Mouse (Mus musculus): ENCODE data around the gene Olfr353.

Gene Olfr353

GRCm38 (mm10) chr2:36892836-36893235 lies at the start of gene Olfr353:
Gene Olfr353 (minus strand): TSS chr2:36892936.
- DNase-seq, result no peak

GRCm38 (mm10) chr2:36936821-36937220 lies 44.1 kb upstream of the Olfr353 start, which contains the start of gene Olfr356:
Gene Olfr356 (plus strand): TSS chr2:36937121.
- DNase-seq, result no peak

GRCm38 (mm10) chr2:36928797-36929196 lies 36.1 kb upstream of the Olfr353 start, which contains the start of gene Olfr355:
Gene Olfr355 (minus strand): TSS chr2:36928897.
- DNase-seq, result no peak

GRCm38 (mm10) chr2:36905380-36905779 lies 12.6 kb upstream of the Olfr353 start, which contains the start of gene Olfr354:
Gene Olfr354 (plus strand): TSS chr2:36905680.
- DNase-seq, result no peak

- DNase-seq, result no peak
These were observed 4.4 kb upstream of the Olfr353 start for GRCm38 (mm10) chr2:36897114-36897513.

- no peak for DNase-seq
These were observed 24.6 kb downstream of the Olfr353 start, which contains the start of gene Olfr352 for GRCm38 (mm10) chr2:36868160-36868559. Gene Olfr352 (plus strand): TSS chr2:36868460.

GRCm38 (mm10) chr2:36862560-36862959 lies 30.2 kb downstream of the Olfr353 start, which contains the start of gene Olfr351:
Gene Olfr351 (minus strand): TSS chr2:36862660.
- DNase-seq, result no peak

- no peak for DNase-seq
These were observed 46.7 kb downstream of the Olfr353 start, which contains the start of gene Olfr350 for GRCm38 (mm10) chr2:36846010-36846409. Gene Olfr350 (plus strand): TSS chr2:36846310.

Measured in layer of hippocampus, adult 9-11 months (tissue).